Mouse (Mus musculus): ENCODE measurements around the gene Gnao1. TPM values are rescaled to one million over a fixed set of nuclear protein-coding genes. Genes with fewer than 3 reads are reported as not detected.

The Gnao1 gene
- total RNA-seq, 2 experiments from 2014 or later = not detected

DNA sequence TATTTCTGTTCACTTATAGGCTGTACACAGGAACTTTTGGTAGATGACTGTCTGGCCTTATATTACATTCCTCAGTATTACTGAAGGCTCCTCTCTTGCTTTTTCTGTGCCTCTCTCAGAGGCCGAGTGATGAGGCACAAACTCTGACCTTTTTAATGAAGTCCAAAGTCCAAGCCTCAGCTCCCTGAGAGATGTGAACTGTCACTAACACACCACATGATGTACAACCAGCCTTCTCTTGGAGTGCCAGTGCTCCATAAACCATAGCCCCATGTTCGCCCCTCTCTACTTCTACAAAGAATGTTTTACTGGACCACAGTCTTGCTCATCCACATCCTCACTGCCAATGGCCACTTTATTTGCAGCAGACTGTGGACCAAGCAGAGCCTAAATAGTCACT is 165.6 kb downstream of the Gnao1 start:
- ATAC-seq (replicated peaks; ENCODE audit: low FRiP score, low TSS enrichment, poor library complexity, severe bottlenecking) = no peak

DNA sequence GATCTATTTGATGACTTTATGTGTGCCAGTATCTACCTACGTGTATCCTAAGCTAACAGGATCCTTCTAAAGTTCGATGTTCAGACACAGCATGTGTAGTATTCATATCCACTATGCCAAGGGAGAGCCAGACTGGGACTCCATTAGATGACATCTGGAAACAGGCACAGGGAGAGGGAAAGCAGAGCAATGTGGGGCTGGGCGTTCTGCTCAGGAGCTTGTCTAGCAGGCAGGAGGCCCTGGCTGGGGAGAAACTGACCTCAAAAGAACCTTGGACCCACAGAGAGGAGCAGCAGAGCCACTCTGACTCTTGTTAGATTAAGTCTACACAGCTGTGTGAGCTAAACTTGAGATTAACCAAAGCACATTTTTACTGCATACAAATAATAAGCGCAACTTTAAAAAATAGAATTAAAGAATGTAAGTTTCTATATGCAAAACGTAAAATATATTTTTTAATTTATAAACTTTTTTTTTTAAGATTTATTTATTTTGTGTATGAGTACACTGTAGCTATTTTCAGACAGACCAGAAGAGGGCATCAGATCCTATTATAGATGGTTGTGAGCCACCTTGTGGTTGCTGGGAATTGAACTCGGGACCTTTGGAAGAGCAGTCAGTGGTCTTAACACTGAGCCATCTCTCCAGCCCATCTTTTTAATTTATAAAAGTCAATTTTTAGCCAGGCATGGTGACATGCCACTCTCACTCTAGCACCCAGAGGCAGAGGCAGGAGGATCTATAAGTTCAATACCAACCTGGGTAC is 166.9 kb downstream of the Gnao1 start:
- ATAC-seq (replicated peaks; ENCODE audit: low FRiP score, low TSS enrichment, poor library complexity, severe bottlenecking) = no peak

DNA sequence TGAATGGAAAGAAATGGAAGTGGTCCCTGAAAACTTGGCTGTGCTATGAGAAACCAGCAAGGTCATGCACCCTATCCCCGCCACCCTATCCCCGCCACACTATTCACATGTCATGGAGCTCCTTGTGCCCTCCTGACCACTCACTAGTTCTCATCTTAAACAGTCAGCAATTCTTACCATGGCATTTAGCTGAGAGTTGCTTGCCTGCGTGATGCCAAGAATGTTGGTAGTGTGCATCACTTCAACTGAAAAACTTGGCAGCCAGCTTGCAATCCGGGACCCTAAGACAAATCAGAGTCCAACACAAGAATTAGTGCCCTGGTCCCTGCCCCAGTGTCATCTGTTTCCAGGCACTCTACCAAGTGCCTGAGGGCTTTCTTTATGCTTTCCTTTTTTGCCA is 170.4 kb downstream of the Gnao1 start:
- ATAC-seq (replicated peaks; ENCODE audit: low FRiP score, low TSS enrichment, poor library complexity, severe bottlenecking) = no peak

DNA sequence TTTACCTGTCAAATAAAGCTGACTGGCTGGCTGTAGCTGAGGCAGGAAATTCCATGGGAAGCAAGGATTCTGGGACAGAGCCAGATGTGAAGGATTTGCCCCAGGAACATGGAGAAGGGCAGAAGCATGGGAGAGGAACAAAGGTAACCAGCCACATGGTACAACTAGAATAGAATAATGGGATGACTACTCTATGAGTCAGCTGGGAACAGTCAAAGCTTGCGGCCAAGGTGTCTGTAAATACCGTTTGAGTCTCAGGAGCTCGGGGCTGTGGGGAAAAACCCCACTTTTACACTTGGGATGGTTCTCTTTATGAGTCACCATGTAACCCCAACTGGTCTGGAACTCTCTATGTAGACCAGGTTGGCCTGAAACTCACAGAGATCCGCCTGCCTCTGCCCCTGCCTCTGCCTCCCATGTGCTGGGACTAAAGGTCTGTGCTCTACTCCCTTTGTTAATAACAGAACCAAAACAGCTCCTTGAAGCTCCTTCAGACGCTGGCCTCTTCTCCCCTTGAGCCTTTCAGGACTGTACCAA is 172.0 kb downstream of the Gnao1 start:
- ATAC-seq (replicated peaks; ENCODE audit: low FRiP score, low TSS enrichment, poor library complexity, severe bottlenecking) = no peak

DNA sequence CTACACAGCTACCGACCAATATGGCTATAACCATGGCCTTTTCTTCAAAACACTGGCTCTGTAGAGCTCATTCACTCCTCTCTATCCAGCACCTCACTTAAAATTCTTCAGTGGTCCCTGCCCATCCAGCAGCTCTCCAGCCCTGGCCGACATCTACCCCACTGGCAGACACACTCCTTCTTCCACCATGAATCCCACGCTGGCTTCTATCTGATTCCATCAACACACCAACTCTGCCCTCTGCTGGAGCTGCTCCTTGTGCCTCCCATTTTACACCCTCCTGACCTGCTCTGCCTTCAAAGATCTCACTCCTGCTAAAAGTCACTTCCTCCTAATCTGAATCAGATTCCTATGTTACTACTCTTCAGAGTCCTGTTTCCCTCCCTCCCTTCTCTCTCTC is 174.1 kb downstream of the Gnao1 start:
- no peak for ATAC-seq (replicated peaks; ENCODE audit: low FRiP score, low TSS enrichment, poor library complexity, severe bottlenecking)

DNA sequence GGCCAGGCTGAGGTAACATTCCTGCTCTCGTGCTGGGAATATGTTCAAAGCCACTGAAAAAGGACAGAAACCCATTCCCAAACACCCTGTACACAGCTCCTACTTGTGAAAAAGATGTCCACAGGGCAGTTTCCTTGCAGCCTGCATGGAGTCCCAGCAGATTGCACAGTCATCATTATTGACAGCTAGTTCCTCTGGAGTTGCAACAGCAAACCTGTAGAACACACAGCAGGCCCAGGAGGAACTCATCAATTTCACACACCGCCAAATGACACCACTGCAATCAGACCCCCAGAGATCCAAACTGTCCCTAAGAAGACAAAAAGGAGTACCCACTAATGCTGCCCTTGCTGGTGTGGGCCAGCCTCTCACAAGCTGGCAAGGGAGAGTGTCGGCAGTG is 175.0 kb downstream of the Gnao1 start:
- ATAC-seq (replicated peaks; ENCODE audit: low FRiP score, low TSS enrichment, poor library complexity, severe bottlenecking) = no peak

DNA sequence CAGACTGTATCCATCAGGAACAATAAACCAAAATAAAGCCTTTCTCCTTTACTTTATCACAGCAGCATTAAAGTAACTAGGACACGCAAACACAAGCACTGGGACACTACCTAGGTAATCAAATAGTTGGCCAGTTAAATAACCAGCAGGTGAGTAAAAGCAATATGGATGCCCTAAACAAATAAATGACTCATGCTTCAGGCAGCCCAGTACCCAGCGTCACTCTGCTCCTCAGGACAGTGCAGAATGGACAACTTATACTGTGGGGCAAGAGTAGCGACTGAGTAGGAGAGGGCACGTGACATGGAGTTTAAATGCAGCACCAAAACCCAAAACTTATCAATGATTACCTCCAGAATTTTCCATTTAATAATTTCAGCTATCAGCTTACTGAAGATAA is 180.0 kb downstream of the Gnao1 start:
- ATAC-seq (replicated peaks; ENCODE audit: low FRiP score, low TSS enrichment, poor library complexity, severe bottlenecking) = no peak

DNA sequence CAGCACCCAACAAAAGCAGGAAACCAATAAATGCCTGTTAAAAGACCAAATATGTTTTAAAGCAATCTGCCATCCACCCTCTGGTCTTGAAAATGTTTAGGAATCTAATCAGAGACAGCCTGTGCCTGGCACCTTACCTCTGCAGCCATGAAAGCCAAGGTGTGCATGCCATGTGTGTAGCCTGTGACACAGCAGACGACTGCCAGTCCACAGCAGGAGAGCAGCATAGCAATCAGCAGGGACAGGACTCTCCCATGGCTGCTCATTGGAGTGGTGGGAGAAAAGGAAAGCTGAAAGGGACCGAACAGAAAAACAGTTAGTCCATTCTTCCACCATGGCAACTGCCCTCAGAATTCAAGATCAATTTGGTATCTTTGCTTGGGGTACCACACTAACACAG is 189.2 kb downstream of the Gnao1 start:
- ATAC-seq (replicated peaks; ENCODE audit: low FRiP score, low TSS enrichment, poor library complexity, severe bottlenecking) = no peak

DNA sequence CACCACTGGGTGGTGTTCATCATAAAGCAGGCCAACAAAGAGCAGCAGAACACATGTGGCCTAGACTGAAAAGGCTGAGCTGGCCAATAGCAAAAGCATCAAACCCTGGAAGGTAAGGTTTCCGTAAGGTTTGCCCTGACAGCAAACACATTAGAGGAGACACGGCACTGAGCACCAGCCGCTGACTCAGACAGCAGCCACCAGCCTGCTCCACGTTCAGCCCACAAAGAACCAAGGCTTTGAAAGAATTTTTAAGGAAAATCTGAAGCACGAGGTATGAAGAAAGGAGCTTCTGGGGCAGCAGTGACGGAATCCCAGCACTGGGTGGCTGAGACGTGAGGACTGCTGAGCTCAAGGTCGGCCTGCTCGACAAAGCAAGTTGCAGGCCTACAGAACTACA is 194.4 kb downstream of the Gnao1 start:
- ATAC-seq (replicated peaks; ENCODE audit: low FRiP score, low TSS enrichment, poor library complexity, severe bottlenecking) = 0 out of 2 replicates have a peak, but pooled peaks have one; percentile 34

DNA sequence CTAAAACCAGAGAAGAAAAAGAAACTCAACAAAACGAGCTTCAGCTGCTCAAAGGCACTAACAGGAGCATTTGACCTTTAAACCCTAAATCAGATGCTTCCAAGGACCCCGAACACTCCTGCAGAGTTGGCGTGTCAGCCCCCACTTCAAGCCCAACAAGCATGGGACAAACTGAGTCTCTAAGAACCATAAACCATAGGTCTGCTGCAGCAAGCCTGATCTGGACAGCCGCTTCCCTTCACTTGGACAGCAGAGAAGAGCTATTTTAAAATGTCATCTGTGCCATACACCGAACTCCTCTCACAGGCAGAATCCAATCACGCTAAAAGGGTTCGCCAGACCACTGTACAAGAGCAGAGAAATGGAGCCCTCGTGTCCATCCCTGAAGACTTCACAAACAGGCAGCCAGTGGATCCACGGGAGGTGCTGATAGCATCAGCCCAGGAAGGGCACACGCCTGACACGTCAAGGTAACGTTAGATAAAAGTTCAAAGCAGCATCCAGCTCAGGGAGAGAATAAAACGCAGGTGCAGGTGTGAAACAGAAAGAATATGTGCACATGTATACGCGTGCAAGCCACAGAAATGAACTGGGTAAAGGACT is 199.6 kb downstream of the Gnao1 start:
- ATAC-seq (replicated peaks; ENCODE audit: low FRiP score, low TSS enrichment, poor library complexity, severe bottlenecking) = no peak

DNA sequence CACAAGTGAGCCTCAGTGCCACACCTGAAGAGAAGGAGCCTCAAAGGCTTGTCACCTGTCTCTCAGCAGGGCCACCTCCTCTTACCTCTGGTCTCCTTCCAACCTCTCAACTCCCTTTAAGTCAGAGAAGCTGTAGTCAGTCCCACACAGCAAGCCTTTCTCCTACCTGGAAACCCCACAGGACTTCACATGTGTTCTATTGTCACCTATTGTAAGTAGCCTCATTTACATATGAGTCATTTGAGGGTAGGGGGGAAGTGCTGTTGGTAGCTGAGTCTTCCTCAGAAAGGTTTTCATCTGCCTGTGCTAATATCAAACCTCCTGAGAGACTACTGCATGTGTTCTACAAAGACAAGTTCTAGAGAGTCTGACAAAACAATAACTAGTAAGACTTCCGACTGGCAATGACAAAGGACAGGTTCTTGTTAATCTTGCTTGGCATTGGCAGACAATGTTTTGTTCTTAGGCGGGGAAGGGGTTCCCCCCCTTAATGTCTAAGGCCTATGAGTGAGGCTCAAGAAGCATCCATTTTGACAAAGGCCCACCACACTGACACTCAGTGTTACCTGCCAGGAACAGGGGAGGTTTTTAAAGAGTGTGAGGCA is 200.4 kb downstream of the Gnao1 start:
- no peak for ATAC-seq (replicated peaks; ENCODE audit: low FRiP score, low TSS enrichment, poor library complexity, severe bottlenecking)

DNA sequence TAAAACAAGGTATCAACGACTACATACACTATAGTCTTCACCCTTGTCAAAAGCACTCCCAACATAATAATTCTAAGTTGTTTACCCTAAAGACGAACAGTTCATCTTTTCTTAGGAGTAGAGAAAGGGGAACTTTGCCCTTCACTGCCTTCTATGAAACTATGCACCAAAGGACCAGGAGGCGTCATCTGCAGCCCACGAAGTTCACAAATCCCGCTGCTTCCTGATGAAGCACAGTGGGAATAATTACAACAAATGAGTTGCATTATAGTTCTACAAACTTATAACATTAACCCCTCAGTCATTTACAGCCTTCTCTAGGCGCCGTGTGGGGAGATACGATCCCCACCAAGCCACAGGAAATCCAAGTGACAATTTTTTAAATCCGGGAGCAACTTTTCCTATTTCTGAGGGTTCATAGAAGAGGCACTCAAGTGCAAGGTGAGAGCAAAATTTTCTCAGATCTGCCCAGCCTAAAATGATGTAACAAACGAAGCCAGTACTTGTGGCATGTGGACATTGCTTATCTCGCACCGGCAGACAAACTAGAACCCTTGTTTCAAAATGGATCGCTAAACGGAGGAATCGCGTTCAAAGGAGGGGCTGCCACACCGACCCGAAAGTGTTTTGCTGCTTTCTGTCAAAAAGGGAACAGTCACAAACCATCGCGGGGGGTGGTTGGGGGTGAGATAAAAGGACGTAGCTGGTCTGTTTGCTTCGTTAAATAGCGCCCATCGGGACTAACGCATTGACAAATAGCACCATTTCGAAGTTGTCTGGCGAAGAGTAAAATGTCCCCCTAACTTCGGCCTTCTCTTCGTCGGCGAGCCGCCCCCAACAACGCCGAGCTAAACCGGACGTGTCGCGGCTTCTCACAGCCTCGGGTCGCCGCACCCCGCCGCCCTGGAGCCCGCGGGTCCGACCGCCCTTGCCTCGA is 201.6 kb downstream of the Gnao1 start:
- peak; percentile 46 for ATAC-seq (replicated peaks; ENCODE audit: low FRiP score, low TSS enrichment, poor library complexity, severe bottlenecking)

DNA sequence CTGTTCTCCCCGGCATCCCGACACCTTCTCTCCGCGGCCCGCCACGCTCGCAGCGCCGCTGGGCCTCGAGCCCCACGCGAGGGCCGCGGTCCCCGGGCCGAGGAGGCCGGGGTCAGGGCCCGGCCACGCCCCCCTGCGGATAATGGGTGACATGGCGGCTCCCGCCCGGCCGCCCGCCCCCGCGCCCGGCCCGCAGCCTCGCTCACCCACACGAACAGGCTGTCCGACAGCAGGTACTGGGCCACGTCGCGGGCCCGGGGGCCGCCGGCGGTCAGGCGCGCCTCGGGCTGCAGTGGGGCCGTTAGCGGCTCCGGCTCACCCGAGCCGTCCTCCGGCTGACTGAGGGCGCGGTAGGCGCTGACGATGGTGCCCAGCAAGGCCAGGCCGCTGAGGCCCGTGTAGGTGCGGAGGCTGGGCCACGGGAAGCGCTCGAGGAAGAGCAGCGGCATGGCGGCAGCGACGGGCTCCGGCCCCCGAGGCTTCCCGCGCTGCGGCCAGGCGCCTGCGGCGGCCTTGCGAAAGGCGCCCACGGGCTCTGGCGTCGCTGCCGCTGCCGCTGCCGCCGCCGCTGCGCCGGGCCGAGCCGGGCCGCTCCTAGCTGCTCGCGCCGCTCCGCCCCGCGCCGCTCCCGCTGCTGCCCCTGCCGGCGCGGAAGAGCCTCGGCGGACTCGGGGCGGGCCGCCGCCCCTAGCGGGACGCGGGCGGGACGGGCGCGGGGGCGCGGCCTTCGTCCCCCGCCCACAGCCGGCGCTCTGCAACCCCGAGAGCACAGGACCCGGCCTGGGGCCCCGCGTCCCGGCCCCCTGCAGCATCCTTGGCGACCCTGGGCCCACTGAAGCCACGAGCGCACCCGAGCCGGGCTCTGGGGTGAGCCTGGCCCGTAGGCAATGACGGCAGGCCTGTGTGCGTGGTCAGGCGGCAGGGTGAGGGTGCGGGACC is 202.5 kb downstream of the Gnao1 start, which contains the start of gene Amfr:
Amfr (minus strand) TSS at position 830 of the 939 bp plus-strand sequence.
- peak; percentile 62 for ATAC-seq (replicated peaks; ENCODE audit: low FRiP score, low TSS enrichment, poor library complexity, severe bottlenecking)

DNA sequence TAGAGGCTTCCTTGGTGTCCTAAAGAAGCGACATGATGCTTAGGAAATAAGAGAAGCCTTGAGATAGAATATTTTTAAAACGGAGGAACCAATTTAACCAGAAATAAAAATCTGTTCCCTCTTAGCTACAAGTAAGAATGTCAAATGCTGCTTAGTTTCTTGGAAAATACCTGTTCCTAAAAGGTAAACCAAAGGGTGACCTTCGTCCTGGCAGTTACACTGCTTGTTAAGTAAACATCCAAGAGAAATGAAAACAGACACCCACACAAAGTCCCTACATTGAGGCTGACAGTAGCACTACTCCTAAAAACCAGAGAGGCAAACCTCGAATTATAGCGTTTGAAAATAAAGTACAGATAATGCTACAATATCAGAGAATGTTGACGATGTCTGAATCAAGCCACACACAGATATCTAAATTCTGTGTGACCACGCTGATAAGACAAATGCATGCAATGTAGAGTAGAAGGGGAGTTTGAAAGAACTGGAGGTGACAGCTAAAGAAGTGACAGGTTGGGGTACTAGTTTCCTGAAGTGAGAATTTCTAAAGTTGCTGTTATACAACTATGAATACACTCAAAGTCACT is 203.4 kb downstream of the Gnao1 start:
- ATAC-seq (replicated peaks; ENCODE audit: low FRiP score, low TSS enrichment, poor library complexity, severe bottlenecking) = peak; percentile 25; the same call in 1 of the 2 replicates
